Mouse (Mus musculus) heart, postnatal 0 days (tissue): Measurements from ENCODE around the gene Efna4.

Experiments used
- CTCF ChIP-seq: IDR thresholded peaks from 2 replicates; pipeline ENCODE4 v1.5.1; 2016; ENCODE audit warnings: antibody characterized with exemption, control low read depth, low read depth
- EP300 ChIP-seq: IDR thresholded peaks from 2 replicates; pipeline ENCODE4 v1.6.1; 2016; ENCODE audit warnings: antibody characterized with exemption, low read depth

GRCm38 (mm10) chr3:89300071-89300470, 37.8 kb downstream of the Efna4 start:
- TF ChIP-seq CTCF = no peak
- no peak for TF ChIP-seq EP300
